Mouse (Mus musculus) NIH3T3 (cell line): Measurements from ENCODE around the gene Epm2aip1.
A peak's percentile ranks its signal among the peaks of the same experiment; 100 is the strongest.

ENCODE experiments used
- DNase-seq: peaks from one replicate; pipeline ENCODE4 v3.0.0-alpha.2; 2012; ENCODE audit warnings: low read depth

Epm2aip1 gene

DNA sequence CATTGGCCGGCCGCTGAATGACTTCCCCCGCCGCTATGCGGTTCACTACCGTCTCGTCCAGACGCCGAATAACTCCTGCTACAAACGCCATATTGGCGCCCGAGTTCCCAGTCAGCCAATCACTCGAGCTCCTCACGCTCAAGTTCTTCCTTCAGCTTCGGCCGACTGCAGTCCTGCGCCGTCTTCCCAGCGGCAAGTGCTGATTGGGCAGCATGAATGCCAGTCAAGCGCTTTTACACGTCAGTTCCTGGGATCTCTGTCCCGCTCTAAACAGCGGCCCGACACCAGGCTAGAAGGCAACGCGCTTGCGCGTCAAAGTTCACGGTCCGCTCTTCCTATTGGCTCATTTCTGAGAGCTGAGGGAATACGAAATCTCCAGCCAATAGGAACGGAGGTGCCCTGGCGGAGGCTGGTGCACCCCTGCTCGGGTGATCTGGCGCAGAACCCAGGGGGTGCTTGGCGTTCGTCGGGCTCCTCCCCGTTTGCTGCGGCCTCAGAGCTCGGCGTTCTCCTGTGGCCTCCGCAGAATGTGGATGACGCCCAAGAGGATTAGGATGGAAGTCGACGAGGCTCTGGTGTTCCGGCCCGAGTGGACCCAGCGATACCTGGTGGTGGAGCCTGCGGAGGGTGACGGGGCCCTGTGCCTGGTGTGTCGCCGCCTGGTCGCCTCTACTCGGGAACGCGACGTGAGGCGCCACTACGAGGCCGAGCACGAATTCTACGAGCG, at the start of gene Epm2aip1, which contains the start of gene Mlh1:
Epm2aip1 (plus strand) TSS at position 496 of the 727 bp plus-strand sequence.
Mlh1 (minus strand) TSS at position 358 of the 727 bp plus-strand sequence.
- DNase-seq: peak; percentile 100

DNA sequence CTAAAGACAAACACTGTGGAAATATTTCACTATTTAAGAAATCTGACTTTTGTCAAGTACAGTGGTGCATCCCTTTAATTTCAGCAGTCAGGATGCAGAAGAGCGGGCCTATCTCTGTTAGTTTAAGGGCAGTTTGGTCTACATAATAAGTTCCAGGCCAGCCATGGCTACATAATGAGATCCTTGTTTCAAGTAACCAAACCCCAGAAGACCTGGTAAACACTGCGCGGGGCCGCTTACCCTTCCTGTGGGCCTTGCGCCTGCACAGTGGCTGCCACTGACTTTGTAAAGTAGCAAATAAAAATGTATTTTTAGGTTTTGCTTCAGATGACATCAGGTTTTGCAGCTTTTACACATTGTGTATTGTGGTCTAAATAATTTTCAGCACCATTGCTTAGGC, 48.3 kb upstream of the Epm2aip1 start:
- DNase-seq: no peak

DNA sequence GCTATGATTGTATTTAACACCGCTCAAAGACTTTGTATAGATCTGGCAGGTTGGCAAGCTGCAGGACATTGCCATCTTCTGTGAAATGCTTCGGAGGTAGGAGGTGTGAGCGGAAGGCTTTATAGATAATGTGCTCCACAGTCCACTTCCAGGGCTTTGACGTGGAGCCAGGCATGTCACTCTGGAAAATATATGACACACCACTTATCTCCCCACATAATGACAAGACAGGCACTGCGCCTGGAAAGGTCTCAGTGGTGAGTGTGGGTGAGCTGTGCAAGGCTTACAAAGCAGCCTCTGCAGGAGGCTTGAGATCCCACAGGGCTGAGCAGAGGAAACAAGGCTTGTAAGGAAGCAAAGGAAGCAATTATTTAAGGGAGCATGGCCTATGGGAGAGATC, 43.3 kb upstream of the Epm2aip1 start:
- DNase-seq: no peak

- no peak for DNase-seq
These were observed 37.0 kb upstream of the Epm2aip1 start for GRCm38 (mm10) chr9:111234701-111235100.

DNA sequence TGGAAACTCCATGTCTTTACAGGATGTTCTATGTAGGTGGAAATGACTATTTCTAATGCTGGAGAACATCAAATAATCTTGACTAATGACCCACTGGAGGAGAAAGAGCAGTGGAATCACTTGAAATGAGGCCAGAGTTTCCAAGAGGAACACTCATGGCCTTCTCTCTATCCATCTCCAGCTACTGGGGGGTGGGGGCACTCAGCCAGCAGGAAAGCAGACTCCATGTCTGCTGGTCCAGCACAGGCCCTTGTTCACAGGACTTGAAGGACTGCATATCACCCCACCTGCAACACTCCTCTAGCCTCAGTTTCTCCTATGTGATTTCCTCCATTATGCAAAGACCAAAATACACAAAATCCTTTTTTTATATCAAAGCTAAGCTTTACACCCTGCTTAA, 34.0 kb upstream of the Epm2aip1 start:
- DNase-seq: no peak

DNA sequence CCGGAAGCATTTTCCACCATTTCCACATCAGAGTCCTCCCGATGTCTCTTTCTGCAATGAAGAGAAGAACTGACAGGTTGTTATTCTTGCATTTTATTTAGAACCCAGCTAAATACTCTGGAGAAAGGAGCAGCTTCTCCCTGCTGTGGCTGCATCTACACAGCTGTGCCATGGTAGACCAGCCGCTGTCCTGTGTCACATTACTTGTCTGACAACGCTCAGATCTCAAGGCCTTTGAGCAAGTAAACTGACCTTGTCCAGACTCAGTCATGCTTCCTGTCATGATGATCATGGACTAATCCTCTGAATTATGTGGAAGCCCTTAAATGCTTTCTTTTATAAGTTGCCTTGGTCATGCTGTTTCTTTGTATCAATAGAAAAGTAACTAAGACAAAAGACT, 31.9 kb upstream of the Epm2aip1 start:
- no peak for DNase-seq

DNA sequence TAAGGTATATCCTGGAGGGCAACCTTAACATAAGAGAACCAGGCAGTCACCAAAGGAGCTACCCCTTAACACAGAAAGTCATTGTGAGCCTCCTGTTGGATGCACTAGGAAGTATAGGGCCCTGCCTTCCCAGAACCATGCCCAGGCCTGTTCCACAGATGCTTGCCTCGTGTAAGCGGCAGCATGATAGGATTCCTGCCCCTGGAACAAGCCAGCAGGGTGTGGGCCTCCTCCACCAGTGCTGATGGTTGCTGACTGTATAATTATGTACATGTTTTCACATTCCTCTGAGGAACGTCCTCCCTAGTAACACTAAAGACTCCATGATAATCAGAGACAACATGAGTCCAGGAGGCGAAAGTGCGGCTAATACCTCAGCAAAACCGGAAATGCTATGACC, 28.3 kb upstream of the Epm2aip1 start:
- DNase-seq: no peak

DNA sequence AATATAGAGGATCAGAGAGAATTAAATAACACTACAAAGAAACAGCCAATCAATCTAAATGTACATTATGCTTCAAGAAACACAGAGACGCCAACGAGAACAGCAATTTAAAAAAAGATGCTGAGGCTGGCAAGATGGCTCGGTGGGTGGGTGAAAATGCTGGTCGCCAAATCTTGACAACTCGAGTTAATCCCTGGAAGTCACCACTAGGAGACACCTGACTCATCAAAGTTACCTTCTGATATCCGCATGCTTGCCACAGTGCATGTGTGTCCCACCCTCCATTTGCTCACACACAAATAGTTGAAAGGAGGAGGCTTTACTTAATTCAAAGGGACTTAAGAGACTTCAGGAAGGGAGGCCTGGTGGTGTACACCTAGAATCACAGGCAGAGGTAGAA, 26.2 kb upstream of the Epm2aip1 start:
- no peak for DNase-seq

DNA sequence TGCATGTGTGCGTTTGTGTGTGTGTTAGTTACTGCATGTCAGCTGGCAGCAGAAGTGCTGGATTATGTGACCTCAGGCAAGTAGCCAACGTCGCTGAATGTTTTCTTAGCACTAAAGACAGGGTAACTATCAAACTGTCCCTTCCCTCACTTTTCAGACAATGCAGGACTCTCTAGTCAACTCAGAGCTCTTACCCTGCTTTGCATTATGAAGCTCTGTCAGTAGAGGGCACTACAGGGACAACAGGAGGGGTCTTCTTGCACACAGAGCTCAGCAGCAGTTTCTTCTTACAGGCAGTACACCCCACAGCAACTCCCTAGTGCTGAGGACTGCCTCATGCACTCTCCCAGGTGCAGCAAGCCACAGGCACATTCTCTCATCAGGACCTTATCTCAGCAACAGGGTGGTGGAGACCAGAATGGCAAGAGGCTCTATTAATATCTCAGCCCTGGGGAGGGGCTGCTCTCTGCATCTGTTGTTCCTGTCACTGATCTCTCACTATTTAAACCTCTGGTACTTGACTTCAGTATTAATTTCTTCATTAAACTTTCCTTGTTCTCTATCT, 24.0 kb upstream of the Epm2aip1 start:
- peak; percentile 70 for DNase-seq

- no peak for DNase-seq
These were observed 19.4 kb upstream of the Epm2aip1 start for GRCm38 (mm10) chr9:111252161-111252869.

DNA sequence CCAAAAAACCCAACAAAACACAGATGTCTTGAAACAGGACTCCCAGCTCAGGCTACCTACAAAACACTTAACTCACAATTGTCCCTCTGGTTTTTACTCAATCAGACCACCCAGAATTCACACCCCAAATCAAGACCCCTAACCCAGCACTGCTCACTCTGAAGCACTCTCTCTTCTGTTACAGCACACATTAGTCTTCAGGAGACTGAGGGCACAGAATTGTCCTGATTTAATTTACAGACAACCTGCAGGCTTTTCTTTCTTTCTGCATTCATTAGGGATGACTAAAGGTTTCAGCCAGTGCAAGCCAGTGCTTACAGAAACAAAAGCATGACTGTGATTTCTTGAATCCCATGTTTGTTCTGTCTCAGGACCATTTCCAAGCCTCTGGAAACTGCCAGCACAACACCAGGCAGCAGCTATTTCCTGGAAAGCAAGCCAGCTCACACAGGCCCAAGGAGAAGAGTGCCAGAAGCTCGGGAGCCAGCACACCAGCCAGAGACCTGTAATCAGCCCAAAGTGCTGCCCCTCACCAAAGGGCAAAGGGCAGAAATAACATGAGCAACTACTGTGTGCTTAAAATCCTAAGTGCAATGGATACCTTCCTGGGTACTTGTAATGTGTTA, 11.3 kb upstream of the Epm2aip1 start:
- peak; percentile 79 for DNase-seq

DNA sequence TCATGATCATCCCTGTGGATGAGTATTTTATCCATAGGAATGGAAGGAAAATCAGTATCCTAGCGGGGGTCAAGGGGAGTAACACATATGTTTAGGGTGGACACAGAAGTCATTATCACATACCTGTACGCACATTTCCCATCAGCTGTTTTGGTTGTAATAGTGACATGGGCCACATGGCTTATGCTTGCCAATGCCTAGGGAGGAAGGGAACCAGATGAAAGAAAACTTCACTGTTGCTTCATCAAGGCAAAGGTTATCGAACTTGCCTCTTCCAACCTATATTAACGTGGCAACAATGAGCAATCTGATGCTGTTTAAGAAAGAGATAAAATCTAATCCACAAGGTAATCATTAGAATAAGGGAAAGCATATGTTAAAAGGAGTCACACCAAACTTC, 10.4 kb upstream of the Epm2aip1 start:
- no peak for DNase-seq

GRCm38 (mm10) chr9:111267998-111268397, 3.7 kb upstream of the Epm2aip1 start:
- DNase-seq: no peak

DNA sequence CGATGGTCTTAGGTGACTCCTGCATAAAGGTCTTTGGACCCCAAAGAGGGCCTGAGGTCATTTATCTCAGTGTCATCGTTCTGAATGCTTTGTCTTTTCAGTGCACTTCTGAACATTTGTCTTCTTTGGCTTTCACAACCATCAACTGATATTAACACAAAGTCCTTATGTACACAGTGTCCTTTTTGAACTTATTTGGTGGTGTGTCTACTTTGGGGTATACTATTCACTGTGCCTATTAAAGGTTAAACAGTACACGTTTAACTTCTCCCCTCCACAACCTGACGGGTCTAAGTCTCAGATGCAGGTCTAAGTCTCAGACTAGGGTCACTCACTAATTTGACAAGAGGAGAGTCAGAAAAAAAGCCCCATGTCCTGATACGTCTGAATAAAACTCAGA, 1.1 kb upstream of the Epm2aip1 start:
- DNase-seq: no peak

- no peak for DNase-seq
These were observed 684 bp upstream of the Epm2aip1 start for GRCm38 (mm10) chr9:111271056-111271433.

- peak; percentile 47 for DNase-seq
These were observed 627 bp downstream of the Epm2aip1 start for GRCm38 (mm10) chr9:111272356-111272755.

DNA sequence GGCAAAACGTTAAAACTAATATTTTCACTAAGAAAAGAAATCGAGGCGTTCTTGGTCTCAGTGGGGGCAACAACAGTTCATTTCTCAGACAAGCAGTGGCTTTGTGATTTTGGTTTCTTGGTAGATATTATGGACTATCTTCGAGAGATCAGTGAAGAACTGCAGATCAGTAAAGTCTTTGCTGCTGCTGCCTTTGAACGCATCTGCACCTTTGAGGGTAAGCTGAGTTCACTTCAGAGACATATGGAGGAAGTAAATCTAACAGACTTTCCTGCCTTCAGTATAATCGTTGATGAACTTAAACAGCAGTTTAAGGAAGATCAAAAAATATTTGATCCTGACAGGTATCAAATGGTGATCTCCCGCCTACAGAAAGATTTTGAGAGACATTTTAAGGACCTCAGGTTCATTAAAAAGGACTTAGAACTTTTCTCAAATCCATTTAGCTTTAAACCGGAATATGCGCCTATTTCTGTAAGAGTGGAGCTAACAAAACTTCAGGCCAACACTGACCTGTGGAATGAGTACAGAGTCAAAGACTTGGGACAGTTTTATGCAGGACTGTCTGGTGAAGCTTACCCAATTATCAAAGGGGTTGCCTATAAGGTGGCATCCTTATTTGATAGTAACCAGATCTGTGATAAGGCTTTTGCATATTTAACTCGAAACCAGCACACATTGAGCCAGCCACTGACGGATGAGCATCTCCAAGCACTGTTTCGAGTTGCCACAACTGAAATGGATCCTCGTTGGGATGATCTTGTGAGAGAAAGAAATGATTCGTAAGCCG, 1.5 kb downstream of the Epm2aip1 start:
- DNase-seq: no peak

DNA sequence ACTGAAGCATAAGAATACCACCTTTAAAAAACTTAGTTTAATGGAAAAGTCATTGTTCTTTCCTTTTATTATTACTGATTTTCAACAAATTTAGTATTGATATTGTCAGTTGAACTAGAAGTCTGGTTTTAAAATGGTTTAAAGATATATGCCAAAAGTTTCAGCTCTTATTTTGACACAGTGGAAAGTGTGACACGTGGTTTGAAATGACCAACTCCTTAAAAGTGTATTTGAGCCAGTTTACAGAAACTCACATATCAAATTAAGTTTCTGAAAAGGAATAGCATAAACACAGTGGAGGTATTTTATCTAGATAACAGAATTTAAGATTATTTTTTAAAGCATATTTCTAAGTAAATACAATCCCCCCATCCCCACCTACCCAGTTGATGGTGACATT, 2.2 kb downstream of the Epm2aip1 start:
- DNase-seq: no peak

GRCm38 (mm10) chr9:111275156-111275555, 3.4 kb downstream of the Epm2aip1 start:
- DNase-seq: no peak

DNA sequence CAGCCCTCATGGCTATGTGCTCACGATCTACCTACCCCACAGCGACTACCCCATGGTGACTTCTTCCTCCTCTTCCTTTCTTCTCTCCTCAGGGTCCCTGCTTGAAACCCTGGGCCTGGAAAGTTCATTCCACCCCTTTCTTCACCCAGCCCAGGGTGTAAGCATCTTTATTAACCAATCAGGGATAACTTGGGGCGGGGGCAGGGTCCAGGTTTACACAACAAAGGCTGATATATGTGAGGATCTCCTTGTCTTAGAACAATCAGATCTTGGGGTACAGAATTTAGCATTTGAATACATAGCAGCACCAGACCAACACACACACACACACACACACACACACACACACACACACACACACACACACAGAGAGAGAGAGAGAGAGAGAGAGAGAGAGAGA, 13.3 kb downstream of the Epm2aip1 start:
- no peak for DNase-seq

- no peak for DNase-seq
These were observed 13.9 kb downstream of the Epm2aip1 start for GRCm38 (mm10) chr9:111285676-111286075.

- DNase-seq: no peak
These were observed 14.7 kb downstream of the Epm2aip1 start for GRCm38 (mm10) chr9:111286468-111286867.
